In the genomic region with DNA sequence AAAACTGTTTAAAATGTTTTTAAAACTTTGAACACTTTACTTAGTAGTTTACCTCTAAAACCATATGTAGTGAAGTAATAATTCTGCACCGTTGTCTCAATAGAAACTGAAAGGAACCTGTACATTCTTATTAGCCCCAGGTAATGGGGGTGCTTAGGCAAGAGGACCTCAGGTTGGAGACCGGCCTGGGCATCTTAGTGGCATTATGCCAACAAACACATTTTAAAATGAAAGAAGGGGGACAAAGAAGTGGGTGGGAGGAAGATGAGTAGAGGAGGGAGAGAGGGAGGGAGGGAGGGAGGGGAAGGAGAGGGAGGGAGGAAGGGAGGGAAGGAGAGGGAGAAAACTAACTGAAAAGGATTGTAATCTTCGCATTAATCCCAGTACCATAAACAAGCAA, we compare ENCODE assay signal across 8 mouse cellular contexts. TPM values are rescaled to one million over a fixed set of nuclear protein-coding genes. Genes with fewer than 3 reads are reported as not detected.
DNase-seq lines count a peak whose midpoint lies in the region; ATAC-seq and TF ChIP-seq lines count a peak whose summit lies in the region.

No protein-coding gene starts in this region.

- H3K9me3 ChIP-seq in embryonic facial prominence, embryonic 10.5 days, result no peaks in the 10 kb centered on the region
- H3K9me3 ChIP-seq in intestine, embryonic 14.5 days (ENCODE audit: control insufficient read depth, low read length), result no peaks in the 10 kb centered on the region

- H3K4me3 ChIP-seq in liver, adult 2 months (ENCODE audit: insufficient read depth, low read depth, low read length), result peak overlapping the region; percentile 95
- peak overlapping the region; percentile 80 for H3K4me3 ChIP-seq in embryonic facial prominence, embryonic 10.5 days
- H3K4me3 ChIP-seq in intestine, embryonic 14.5 days (ENCODE audit: low read depth, low read length), result peak overlapping the region; percentile 81
- peak overlapping the region; percentile 85 for H3K4me3 ChIP-seq in myocyte

- peak overlapping the region; percentile 92 for H3K4me2 ChIP-seq in intestine, embryonic 14.5 days (ENCODE audit: low read length)
- H3K4me2 ChIP-seq in myocyte (ENCODE audit: low read depth), result peak overlapping the region; percentile 83

- no peaks in the 10 kb centered on the region for H3K79me2 ChIP-seq in liver, adult 2 months (ENCODE audit: control insufficient read depth, insufficient read depth, low read length)
- no peaks in the 10 kb centered on the region for H3K79me2 ChIP-seq in myocyte (ENCODE audit: control insufficient read depth, insufficient read depth)

- 0% methylated on average over 3 of the region's 3 CpGs for WGBS in liver, adult 2 months
- WGBS in embryonic facial prominence, embryonic 10.5 days, result 0% methylated on average over 3 of the region's 3 CpGs
- WGBS in intestine, embryonic 14.5 days, result 4% methylated on average over 3 of the region's 3 CpGs

- no peak for DNase-seq in liver, adult 2 months (ENCODE audit: extremely low read depth, low read depth, low spot score)
- no peak for DNase-seq in liver
- DNase-seq in embryonic facial prominence, embryonic 10.5 days (ENCODE audit: low spot score), result no peak
- no peak for DNase-seq in intestine, embryonic 14.5 days (ENCODE audit: low spot score)
- no peak for DNase-seq in gastrocnemius, adult 18-20 months (ENCODE audit: low spot score)
- DNase-seq in layer of hippocampus, postnatal 14 days (ENCODE audit: low spot score in 2 of 2), result no peak
- no peak for DNase-seq in gastrocnemius, postnatal 14 days

- H3K9ac ChIP-seq in liver, adult 2 months (ENCODE audit: low read depth, low read length), result peak overlapping the region; percentile 94; the same call in 1 of the 2 replicates
- H3K9ac ChIP-seq in intestine, embryonic 14.5 days (ENCODE audit: low read length), result peak overlapping the region; percentile 92

- intact Hi-C loops in gastrocnemius, postnatal 14 days (cut with DNase I; ENCODE audit: low total_unique reads), result no loop called here

- H3K4me1 ChIP-seq in liver, adult 2 months (ENCODE audit: control insufficient read depth, insufficient read depth, low read length), result no peaks in the 10 kb centered on the region
- H3K4me1 ChIP-seq in embryonic facial prominence, embryonic 10.5 days, result peaks cover 15% of the 10 kb centered on the region
- H3K4me1 ChIP-seq in intestine, embryonic 14.5 days (replicated peaks; ENCODE audit: control insufficient read depth, insufficient read depth, low read length), result peaks cover 7% of the 10 kb centered on the region; the same call in 1 of the 2 replicates

- TF ChIP-seq CTCF in liver, adult 2 months (IDR thresholded peaks at IDR 0.05; ENCODE audit: low read depth, low read length), result no peak

- TF ChIP-seq POLR2A in liver, adult 2 months (IDR thresholded peaks at IDR 0.05; ENCODE audit: extremely low read depth, insufficient read depth, low read length), result no peak
- TF ChIP-seq POLR2A in myocyte (IDR thresholded peaks at IDR 0.05; ENCODE audit: insufficient read length, low read depth), result no peak

- ATAC-seq in intestine, embryonic 14.5 days (replicated peaks; ENCODE audit: low FRiP score, low TSS enrichment, low read depth), result no peak

- H3K36me3 ChIP-seq in liver, adult 2 months (ENCODE audit: control insufficient read depth, insufficient read depth, low read length), result peaks cover 7% of the 10 kb centered on the region
- peaks cover 25% of the 10 kb centered on the region for H3K36me3 ChIP-seq in embryonic facial prominence, embryonic 10.5 days (replicated peaks)
- H3K36me3 ChIP-seq in intestine, embryonic 14.5 days (ENCODE audit: control insufficient read depth, insufficient read depth, low read length), result peaks cover 15% of the 10 kb centered on the region
- peaks cover under 1% of the 10 kb centered on the region for H3K36me3 ChIP-seq in myocyte (ENCODE audit: control insufficient read depth, insufficient read depth)

- peak overlapping the region; percentile 31; the same call in 1 of the 2 replicates for H3K27ac ChIP-seq in liver, adult 2 months (replicated peaks; ENCODE audit: insufficient read depth, low read depth, low read length)
- H3K27ac ChIP-seq in embryonic facial prominence, embryonic 10.5 days (replicated peaks), result peak overlapping the region; percentile 98
- peak overlapping the region; percentile 93 for H3K27ac ChIP-seq in intestine, embryonic 14.5 days (ENCODE audit: low read depth)

- H3ac ChIP-seq in myocyte (ENCODE audit: control insufficient read depth, insufficient read length), result peak overlapping the region; percentile 58

- H3K27me3 ChIP-seq in liver, adult 2 months (ENCODE audit: control insufficient read depth, insufficient read depth, low read length), result no peaks in the 10 kb centered on the region
- H3K27me3 ChIP-seq in embryonic facial prominence, embryonic 10.5 days (replicated peaks; ENCODE audit: low read depth, poor library complexity, severe bottlenecking), result no peaks in the 10 kb centered on the region
- H3K27me3 ChIP-seq in intestine, embryonic 14.5 days (replicated peaks; ENCODE audit: control insufficient read depth, insufficient read depth, low read length), result 0 out of 2 replicates have a peak, but pooled peaks cover 2% of the 10 kb centered on the region
- no peaks in the 10 kb centered on the region for H3K27me3 ChIP-seq in myocyte (ENCODE audit: control insufficient read depth, insufficient read depth, insufficient read length)

TF ChIP-seq in myocyte, 11 proteins besides CTCF, POLR2A, EP300 and RAD21:
- no peak for TF ChIP-seq E2F4 (IDR thresholded peaks at IDR 0.05; ENCODE audit: insufficient read depth)
TF ChIP-seq in myocyte: peak in this region for 0.

RNA-seq across cellular contexts. Expression of a gene that starts 0.4 kb away (rescaled TPM):
- total RNA-seq in liver, adult 2 months (2014; rRNA removed), result 4.1 and 4.9 TPM in 2 replicates
- polyA plus RNA-seq in liver, adult 2 months (2012; rRNA removed), result 2.9 and 3.3 TPM in 2 replicates
- polyA plus RNA-seq in embryonic facial prominence, embryonic 10.5 days (2016; fragmentation: Nextera tagmentation; extraction: Ambion mirVana), result 25.1 and 28.5 TPM in 2 replicates
- 16.9 and 17.9 TPM in 2 replicates for polyA plus RNA-seq in intestine, embryonic 14.5 days (2014; fragmentation: Nextera tagmentation; extraction: Ambion mirVana)
- polyA plus RNA-seq in myocyte (2012; fragmentation: generic; extraction: Trizol), result 4.1 TPM
- 1 to 10 TPM; 8.3 TPM for total RNA-seq in gastrocnemius, adult 18-20 months (2021)
- 10 to 100 TPM; 11.4 to 12.7 TPM for total RNA-seq in layer of hippocampus, postnatal 14 days (2021)
- 1 to 10 TPM; 6.5 to 6.9 TPM for total RNA-seq in gastrocnemius, postnatal 14 days (2021)

RNA-seq across cellular contexts. Expression of a gene that starts 37.0 kb away (rescaled TPM):
- 1.1 and 1.8 TPM in 2 replicates for total RNA-seq in liver, adult 2 months (2014; rRNA removed)
- polyA plus RNA-seq in liver, adult 2 months (2012; rRNA removed), result 1.3 and 1.4 TPM in 2 replicates
- polyA plus RNA-seq in embryonic facial prominence, embryonic 10.5 days (2016; fragmentation: Nextera tagmentation; extraction: Ambion mirVana), result 0.35 TPM in 2 replicates
- polyA plus RNA-seq in intestine, embryonic 14.5 days (2014; fragmentation: Nextera tagmentation; extraction: Ambion mirVana), result 0.31 and 0.51 TPM in 2 replicates
- 0.02 TPM for polyA plus RNA-seq in myocyte (2012; fragmentation: generic; extraction: Trizol)
- not detected for total RNA-seq in gastrocnemius, adult 18-20 months (2021)
- total RNA-seq in layer of hippocampus, postnatal 14 days (2021), result 1 to 10 TPM; 1.4 to 2.0 TPM
- not detected for total RNA-seq in gastrocnemius, postnatal 14 days (2021)

RNA-seq across cellular contexts. Expression of a gene that starts 37.4 kb away (rescaled TPM):
- total RNA-seq in liver, adult 2 months (2014; rRNA removed), result 0.67 and 1.8 TPM in 2 replicates
- polyA plus RNA-seq in liver, adult 2 months (2012; rRNA removed), result 0.11 and 0.17 TPM in 2 replicates
- polyA plus RNA-seq in embryonic facial prominence, embryonic 10.5 days (2016; fragmentation: Nextera tagmentation; extraction: Ambion mirVana), result not detected in 2 replicates
- 0.15 and 0.16 TPM in 2 replicates for polyA plus RNA-seq in intestine, embryonic 14.5 days (2014; fragmentation: Nextera tagmentation; extraction: Ambion mirVana)
- polyA plus RNA-seq in myocyte (2012; fragmentation: generic; extraction: Trizol), result not detected
- not detected for total RNA-seq in gastrocnemius, adult 18-20 months (2021)
- total RNA-seq in layer of hippocampus, postnatal 14 days (2021), result under 1 TPM; 0.43 to 0.55 TPM
- not detected for total RNA-seq in gastrocnemius, postnatal 14 days (2021)

RNA-seq across cellular contexts. Expression of a gene that starts 38.3 kb away (rescaled TPM):
- under 0.01 TPM in 1 of 2 replicates, not detected in the other for total RNA-seq in liver, adult 2 months (2014; rRNA removed)
- 0.04 TPM in 1 of 2 replicates, not detected in the other for polyA plus RNA-seq in liver, adult 2 months (2012; rRNA removed)
- polyA plus RNA-seq in embryonic facial prominence, embryonic 10.5 days (2016; fragmentation: Nextera tagmentation; extraction: Ambion mirVana), result 0.07 and 0.08 TPM in 2 replicates
- polyA plus RNA-seq in intestine, embryonic 14.5 days (2014; fragmentation: Nextera tagmentation; extraction: Ambion mirVana), result 0.05 and 0.15 TPM in 2 replicates
- polyA plus RNA-seq in myocyte (2012; fragmentation: generic; extraction: Trizol), result not detected
- not detected for total RNA-seq in gastrocnemius, adult 18-20 months (2021)
- total RNA-seq in layer of hippocampus, postnatal 14 days (2021), result under 1 TPM; 0.16 to 0.24 TPM
- total RNA-seq in gastrocnemius, postnatal 14 days (2021), result not detected

Comparison
In these comparisons a context has a peak if more than half of its experiments do, and no peak if none do; other contexts are left out.
1. H3K27ac ChIP-seq: peak in every context shown above with its lines; median percentile 98 in embryonic facial prominence, embryonic 10.5 days; 93 in intestine, embryonic 14.5 days; 31 in liver, adult 2 months.